Mouse (Mus musculus) large intestine, adult 2 months (tissue): Measurements from ENCODE around the gene Ssr2. TPM values are rescaled to one million over a fixed set of nuclear protein-coding genes. Genes with fewer than 3 reads are reported as not detected.

Experiments
- DNase-seq: peaks from one replicate; pipeline ENCODE4 v3.0.0-alpha.2; 2012; ENCODE audit warnings: low read depth, low spot score
- WGBS: fragments of 180-500 bp; shearing (Covaris S2); methylation state at CpG from one replicate; pipeline ENCODE4 v1.1.7; 2018; 5-methylcytosine and 5-hydroxymethylcytosine counted together
- polyA plus RNA-seq: library from polyadenylated mRNA; depleted of rRNA; stranded (reverse); fragments of >200 nt; gene quantifications from 2 replicates; pipeline ENCODE4 v1.2.3, GENCODE M21; 2012; rRNA removed

Gene Ssr2
- polyA plus RNA-seq, result 417 and 500 TPM in 2 replicates

- no peak for DNase-seq
- WGBS, result 83% methylated on average over 3 of the region's 3 CpGs
These were observed at the start of gene Ssr2 for GRCm38 (mm10) chr3:88575540-88575939. Ssr2 (plus strand) TSS chr3:88575876.

- no peak for DNase-seq
- WGBS, result 35% methylated on average over 17 of the region's 17 CpGs
These were observed 49.2 kb upstream of the Ssr2 start for GRCm38 (mm10) chr3:88526157-88527131.

GRCm38 (mm10) chr3:88527565-88527964, 48.1 kb upstream of the Ssr2 start:
- no peak for DNase-seq
- 77% methylated on average over 8 of the region's 8 CpGs for WGBS

- 64% methylated on average over 11 of the region's 11 CpGs for WGBS
- no peak for DNase-seq
These were observed 47.0 kb upstream of the Ssr2 start for GRCm38 (mm10) chr3:88528646-88529045.

- no peak for DNase-seq
- WGBS, result 73% methylated on average over 7 of the region's 7 CpGs
These were observed 46.3 kb upstream of the Ssr2 start for GRCm38 (mm10) chr3:88529204-88530000.

GRCm38 (mm10) chr3:88530082-88530864, 45.4 kb upstream of the Ssr2 start:
- 38% methylated on average over 11 of the region's 11 CpGs for WGBS
- no peak for DNase-seq

- WGBS, result under 1% methylated on average over 63 of the region's 63 CpGs
- no peak for DNase-seq
These were observed 44.1 kb upstream of the Ssr2 start for GRCm38 (mm10) chr3:88531348-88532298.

- 6% methylated on average over 28 of the region's 31 CpGs for WGBS
- DNase-seq, result no peak
These were observed 43.4 kb upstream of the Ssr2 start, which contains the start of gene Mex3a for GRCm38 (mm10) chr3:88532299-88532674. Mex3a (plus strand) TSS chr3:88532395.

- 6% methylated on average over 40 of the region's 40 CpGs for WGBS
These were observed 42.8 kb upstream of the Ssr2 start for GRCm38 (mm10) chr3:88532689-88533511.

GRCm38 (mm10) chr3:88533706-88534105, 42.0 kb upstream of the Ssr2 start:
- 46% methylated on average over 4 of the region's 5 CpGs for WGBS

More at GRCm38 (mm10) chr3:88532689-88533511, 42.8 kb upstream of the Ssr2 start:
- no peak for DNase-seq

GRCm38 (mm10) chr3:88535005-88535404, 40.7 kb upstream of the Ssr2 start:
- 76% methylated on average over 3 of the region's 3 CpGs for WGBS
- no peak for DNase-seq

More at GRCm38 (mm10) chr3:88533706-88534105, 42.0 kb upstream of the Ssr2 start:
- DNase-seq, result no peak

- DNase-seq, result no peak
- WGBS, result 96% methylated on average over 4 of the region's 4 CpGs
These were observed 40.1 kb upstream of the Ssr2 start for GRCm38 (mm10) chr3:88535527-88535926.

- 33% methylated on average over 64 of the region's 64 CpGs for WGBS
- no peak for DNase-seq
These were observed 39.4 kb upstream of the Ssr2 start for GRCm38 (mm10) chr3:88536103-88536930.

- 72% methylated on average over 6 of the region's 6 CpGs for WGBS
- DNase-seq, result no peak
These were observed 38.5 kb upstream of the Ssr2 start for GRCm38 (mm10) chr3:88537146-88537545.

- DNase-seq, result no peak
- 77% methylated on average over 9 of the region's 9 CpGs for WGBS
These were observed 37.2 kb upstream of the Ssr2 start for GRCm38 (mm10) chr3:88538271-88539145.

GRCm38 (mm10) chr3:88539397-88539796, 36.3 kb upstream of the Ssr2 start:
- 60% methylated on average over 3 of the region's 3 CpGs for WGBS
- no peak for DNase-seq
